Mouse (Mus musculus) olfactory bulb, adult 2 months (tissue): ENCODE results near the gene Pmel. TPM values are rescaled to one million over a fixed set of nuclear protein-coding genes. Genes with fewer than 3 reads are reported as not detected.

ENCODE experiments used
- H3K27ac ChIP-seq: fragments of 200-500 bp; 2 replicates; pipeline ENCODE4 v1.5.1; 2012; ENCODE audit warnings: low read depth, low read length; ENCODE audit not compliant: insufficient read depth
- H3K4me1 ChIP-seq: fragments of 200-500 bp; 2 replicates; pipeline ENCODE4 v1.6.1; 2012; ENCODE audit warnings: low read length; ENCODE audit not compliant: control insufficient read depth, insufficient read depth
- H3K4me3 ChIP-seq: fragments of 200-500 bp; 2 replicates; pipeline ENCODE4 v1.5.1; 2012; ENCODE audit warnings: mild to moderate bottlenecking, low read depth, low read length, moderate library complexity; ENCODE audit not compliant: insufficient read depth
- CTCF ChIP-seq: fragments of 200-500 bp; IDR thresholded peaks from 2 replicates; pipeline ENCODE4 v1.5.1; 2012; ENCODE audit warnings: low read depth, mild to moderate bottlenecking, low read length, moderate library complexity; ENCODE audit not compliant: insufficient read depth
- POLR2A ChIP-seq: fragments of 200-500 bp; IDR thresholded peaks from 2 replicates; pipeline ENCODE4 v1.6.1; 2012; ENCODE audit warnings: mild to moderate bottlenecking, low read depth, low read length, moderate library complexity; ENCODE audit not compliant: insufficient read depth
- WGBS: fragments of 180-500 bp; shearing (Covaris S2); methylation state at CpG from one replicate; pipeline ENCODE4 v1.1.7; 2018; 5-methylcytosine and 5-hydroxymethylcytosine counted together
- polyA plus RNA-seq: library from polyadenylated mRNA; stranded (reverse); fragments of >200 nt; gene quantifications from 2 replicates; pipeline ENCODE4 v1.2.4, GENCODE M21; 2012; ENCODE audit warnings: low replicate concordance; ENCODE audit not compliant: missing spikeins, insufficient read depth, insufficient read length

Pmel gene
- polyA plus RNA-seq, 1 experiment = not detected

- under 1% methylated on average over 42 of the region's 42 CpGs for WGBS
- peak; percentile 28; the same call in 1 of the 2 replicates for TF ChIP-seq POLR2A
- no peak for TF ChIP-seq CTCF
- Histone ChIP-seq H3K4me1 (no peaks in the 10 kb centered on the region), H3K27ac (peak overlapping the region; percentile 76), H3K4me3 (peak overlapping the region; percentile 95)
Observed at GRCm38 (mm10) chr10:128668790-128669672, 35.0 kb upstream of the Pmel start.

GRCm38 (mm10) chr10:128671148-128671547 is 32.8 kb upstream of the Pmel start:
- no peak overlapping the region for H3K27ac ChIP-seq
- TF ChIP-seq POLR2A (no peak), CTCF (no peak)
- WGBS = 96% methylated on average over 9 of the region's 9 CpGs
- H3K4me3 ChIP-seq = no peak overlapping the region
- no peaks in the 10 kb centered on the region for H3K4me1 ChIP-seq

GRCm38 (mm10) chr10:128673763-128674468 is 30.1 kb upstream of the Pmel start, which contains the start of gene Suox:
Gene Suox, minus strand, starts transcription at chr10:128674073.
- WGBS = under 1% methylated on average over 60 of the region's 60 CpGs
- H3K4me1 ChIP-seq = no peaks in the 10 kb centered on the region
- H3K4me3 ChIP-seq = peak within 1 kb of the TSS; percentile 70
- 0 out of 2 replicates have a peak within 1 kb of the TSS, but pooled peaks have one; percentile 49 for H3K27ac ChIP-seq
- TF ChIP-seq POLR2A (peak; percentile 62; the same call in 1 of the 2 replicates), CTCF (no peak)

GRCm38 (mm10) chr10:128674469-128675008 is 29.5 kb upstream of the Pmel start:
- H3K4me1 ChIP-seq = no peaks in the 10 kb centered on the region
- 2% methylated on average over 9 of the region's 9 CpGs for WGBS
- TF ChIP-seq POLR2A = no peak
- no peak for TF ChIP-seq CTCF
- H3K27ac ChIP-seq = 0 out of 2 replicates have a peak overlapping the region, but pooled peaks have one; percentile 49
- peak overlapping the region; percentile 70 for H3K4me3 ChIP-seq

GRCm38 (mm10) chr10:128695411-128695991 is 8.5 kb upstream of the Pmel start:
- no peak for TF ChIP-seq CTCF
- no peak for TF ChIP-seq POLR2A
- Histone ChIP-seq H3K4me3 (peak overlapping the region; percentile 89), H3K4me1 (0 out of 2 replicates have a peak, but pooled peaks cover 2% of the 10 kb centered on the region)

GRCm38 (mm10) chr10:128695992-128696807 is 7.8 kb upstream of the Pmel start, which contains the start of gene Rab5b:
Gene Rab5b, minus strand, starts transcription at chr10:128696264.
- 0 out of 2 replicates have a peak, but pooled peaks cover 2% of the 10 kb centered on the region for H3K4me1 ChIP-seq
- under 1% methylated on average over 40 of the region's 40 CpGs for WGBS
- TF ChIP-seq CTCF (no peak), POLR2A (peak; percentile 85)
- H3K4me3 ChIP-seq = peak within 1 kb of the TSS; percentile 89
- H3K27ac ChIP-seq = peak within 1 kb of the TSS; percentile 90

More at GRCm38 (mm10) chr10:128695411-128695991, 8.5 kb upstream of the Pmel start:
- peak overlapping the region; percentile 90 for H3K27ac ChIP-seq
- WGBS = 2% methylated on average over 22 of the region's 22 CpGs

GRCm38 (mm10) chr10:128697072-128697725 is 6.8 kb upstream of the Pmel start:
- 65% methylated on average over 6 of the region's 6 CpGs for WGBS
- TF ChIP-seq POLR2A (no peak), CTCF (no peak)
- 0 out of 2 replicates have a peak, but pooled peaks cover 2% of the 10 kb centered on the region for H3K4me1 ChIP-seq
- peak overlapping the region; percentile 54 for H3K4me3 ChIP-seq
- H3K27ac ChIP-seq = no peak overlapping the region

GRCm38 (mm10) chr10:128699006-128699405 is 5.0 kb upstream of the Pmel start:
- WGBS = 79% methylated on average over 5 of the region's 5 CpGs
- TF ChIP-seq CTCF = no peak
- TF ChIP-seq POLR2A = no peak
- H3K27ac ChIP-seq = no peak overlapping the region
- H3K4me1 ChIP-seq = 0 out of 2 replicates have a peak, but pooled peaks cover 2% of the 10 kb centered on the region
- no peak overlapping the region for H3K4me3 ChIP-seq
